Mouse (Mus musculus) kidney, embryonic 15.5 days (tissue): Measurements from ENCODE around the gene Trpm7. TPM values are rescaled to one million over a fixed set of nuclear protein-coding genes. Genes with fewer than 3 reads are reported as not detected.

Experiments
- ATAC-seq: fragments of 200-750 bp; cut with Nextera tagmentation; replicated peaks from 2 replicates; pipeline ENCODE4 v1.8.0; 2017; ENCODE audit warnings: moderate TSS enrichment; ENCODE audit not compliant: low FRiP score
- H3K27ac ChIP-seq: fragments of 300-500 bp; sonication (generic); 2 replicates; pipeline ENCODE4 v1.5.1; 2015; ENCODE audit warnings: mild to moderate bottlenecking, inconsistent platforms
- H3K27me3 ChIP-seq: fragments of 300-500 bp; sonication (generic); 2 replicates; pipeline ENCODE4 v1.6.1; 2015; ENCODE audit warnings: inconsistent platforms
- H3K36me3 ChIP-seq: fragments of 300-500 bp; sonication (generic); 2 replicates; pipeline ENCODE4 v1.6.1; 2015; ENCODE audit warnings: inconsistent platforms
- H3K4me1 ChIP-seq: fragments of 300-500 bp; sonication (generic); 2 replicates; pipeline ENCODE4 v1.6.1; 2015; ENCODE audit warnings: inconsistent platforms
- H3K4me2 ChIP-seq: fragments of 300-500 bp; sonication (generic); 2 replicates; pipeline ENCODE4 v1.6.1; 2015; ENCODE audit warnings: moderate library complexity, mild to moderate bottlenecking, inconsistent platforms
- H3K4me3 ChIP-seq: fragments of 300-500 bp; sonication (generic); replicated peaks from 2 replicates; pipeline ENCODE4 v1.5.1; 2015; ENCODE audit warnings: mild to moderate bottlenecking, inconsistent platforms
- H3K9ac ChIP-seq: fragments of 300-500 bp; sonication (generic); 2 replicates; pipeline ENCODE4 v1.6.1; 2015; ENCODE audit warnings: mild to moderate bottlenecking, inconsistent platforms
- H3K9me3 ChIP-seq: fragments of 300-500 bp; sonication (generic); replicated peaks from 2 replicates; pipeline ENCODE4 v1.6.1; 2016; ENCODE audit warnings: inconsistent platforms
- WGBS: fragments of 180-500 bp; shearing (Covaris S2); methylation state at CpG from one replicate; pipeline ENCODE4 v1.1.7; 2015; ENCODE audit warnings: mixed read lengths; 5-methylcytosine and 5-hydroxymethylcytosine counted together
- polyA plus RNA-seq: library from polyadenylated mRNA; unstranded; fragments of >200 nt; fragmentation: Nextera tagmentation; extraction: Ambion mirVana; gene quantifications from 2 replicates; pipeline ENCODE4 v1.2.1, GENCODE M21; 2015

Gene Trpm7
- polyA plus RNA-seq = 46.4 and 50.6 TPM in 2 replicates

DNA sequence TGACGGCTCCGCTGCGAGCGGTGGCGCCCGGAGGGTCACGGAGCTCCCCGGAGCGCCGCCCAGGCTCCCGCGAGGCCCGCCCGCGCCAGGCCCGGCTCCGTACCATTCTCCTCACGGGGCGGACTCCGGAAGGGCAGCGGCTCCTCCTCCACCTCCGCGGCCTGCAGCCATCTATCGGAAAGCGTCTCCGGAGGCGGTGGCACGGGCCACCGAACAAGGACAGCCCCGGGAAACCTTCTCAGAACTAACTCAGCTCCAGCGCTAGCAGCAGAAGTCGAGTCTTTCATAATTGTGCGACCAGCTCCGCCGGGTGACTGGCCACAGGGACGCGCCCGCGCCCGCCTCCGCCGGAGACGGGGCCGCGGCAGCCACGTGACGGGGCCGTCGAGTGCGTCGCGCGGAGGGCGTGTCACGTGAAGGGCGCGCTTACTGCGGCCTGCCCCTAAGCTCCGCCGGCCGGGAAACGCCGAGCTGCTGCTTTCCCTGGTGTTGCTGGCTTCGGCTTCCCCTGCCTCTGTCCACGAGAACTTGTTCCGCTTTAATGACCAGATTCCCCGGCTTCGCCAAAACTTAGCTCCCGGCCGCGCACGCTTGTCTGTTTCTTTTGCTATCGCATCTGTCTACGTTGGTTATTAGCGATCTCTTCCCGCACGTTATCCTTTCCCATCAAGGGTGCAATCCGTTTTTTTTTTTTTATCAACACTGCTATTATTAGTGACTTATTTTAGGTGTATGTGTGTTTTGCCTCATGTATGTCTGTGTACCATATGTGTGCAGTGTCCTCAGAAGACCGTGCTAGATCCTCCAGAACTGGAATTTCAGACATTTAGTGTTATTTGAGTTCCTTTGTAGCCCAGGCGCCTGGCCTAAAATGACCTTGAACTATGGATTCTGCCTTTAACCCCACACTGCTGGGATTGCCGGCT, at the start of gene Trpm7:
Gene Trpm7 (minus strand): TSS at position 360 of the 926 bp plus-strand sequence.
- under 1% methylated on average over 80 of the region's 81 CpGs for WGBS
- Histone ChIP-seq H3K27ac (peak within 1 kb of the TSS; percentile 99), H3K4me2 (peak within 1 kb of the TSS; percentile 57), H3K9ac (peak within 1 kb of the TSS; percentile 95), H3K4me1 (peaks cover 14% of the 10 kb centered on the region), H3K4me3 (peak within 1 kb of the TSS; percentile 88), H3K27me3 (no peaks in the 10 kb centered on the region), H3K9me3 (no peaks in the 10 kb centered on the region), H3K36me3 (no peaks in the 10 kb centered on the region)
- ATAC-seq = peak; percentile 99

DNA sequence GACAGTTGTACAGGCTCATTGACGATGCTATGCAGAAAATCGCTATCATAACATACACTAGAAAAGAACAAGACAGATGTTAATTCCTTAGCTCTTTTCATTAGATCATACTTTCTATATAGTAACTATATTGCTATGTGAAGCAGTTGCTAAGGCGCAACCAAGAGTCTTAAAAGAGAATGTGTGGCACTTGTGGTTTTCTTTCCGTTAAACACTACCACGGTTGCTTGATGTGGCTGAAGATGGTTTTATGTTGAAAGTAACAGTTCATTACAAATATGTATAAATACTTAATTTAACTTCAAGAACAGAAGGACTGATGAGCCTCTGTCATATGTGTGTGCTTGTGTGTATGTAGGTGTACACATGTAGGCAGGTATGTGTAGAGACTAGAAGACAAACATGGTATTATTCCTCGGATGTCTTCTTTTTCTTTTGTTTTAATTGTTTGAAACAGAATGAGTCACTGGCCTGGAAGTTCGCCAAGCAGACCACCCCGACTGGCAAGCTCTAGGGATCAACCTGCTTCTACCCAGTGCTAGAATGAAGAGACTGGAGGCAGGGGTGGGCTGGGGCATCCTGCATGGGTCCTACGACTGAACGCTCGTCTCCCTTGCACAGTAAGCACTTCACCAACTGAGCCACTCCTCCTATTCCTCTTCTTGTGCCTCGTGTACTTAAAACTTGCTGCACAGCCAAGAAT, 44.5 kb upstream of the Trpm7 start:
- Histone ChIP-seq H3K27ac (no peak overlapping the region), H3K36me3 (peaks cover 71% of the 10 kb centered on the region), H3K4me1 (no peaks in the 10 kb centered on the region), H3K9ac (no peak overlapping the region), H3K9me3 (no peaks in the 10 kb centered on the region), H3K4me2 (no peak overlapping the region), H3K27me3 (no peaks in the 10 kb centered on the region), H3K4me3 (no peak overlapping the region)
- ATAC-seq = no peak
- 86% methylated on average over 12 of the region's 12 CpGs for WGBS

DNA sequence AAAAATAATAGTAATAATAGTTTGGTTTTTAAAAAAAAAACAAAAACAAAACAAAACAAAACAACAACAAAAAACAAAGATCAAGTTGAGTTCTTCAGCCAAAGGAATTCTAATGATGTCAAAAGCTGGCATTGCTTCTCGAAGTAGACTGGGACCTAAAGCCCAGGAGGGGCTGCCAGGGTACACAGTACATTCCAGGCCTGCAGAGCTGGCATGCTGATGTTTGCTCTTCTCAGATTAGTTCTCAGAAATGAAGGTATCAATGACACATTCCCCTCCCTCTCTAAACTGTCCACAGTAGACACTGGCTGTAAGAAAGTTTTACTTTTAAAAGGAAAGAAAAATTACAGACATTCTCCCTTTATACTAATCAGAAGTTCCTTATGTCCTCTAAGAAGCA, 40.2 kb upstream of the Trpm7 start:
- Histone ChIP-seq H3K36me3 (peaks cover 55% of the 10 kb centered on the region), H3K4me1 (no peaks in the 10 kb centered on the region), H3K27ac (no peak overlapping the region), H3K9me3 (no peaks in the 10 kb centered on the region), H3K4me3 (no peak overlapping the region), H3K9ac (no peak overlapping the region), H3K4me2 (no peak overlapping the region), H3K27me3 (no peaks in the 10 kb centered on the region)
- WGBS = 81% methylated on average over 1 of the region's 1 CpGs
- ATAC-seq = no peak

DNA sequence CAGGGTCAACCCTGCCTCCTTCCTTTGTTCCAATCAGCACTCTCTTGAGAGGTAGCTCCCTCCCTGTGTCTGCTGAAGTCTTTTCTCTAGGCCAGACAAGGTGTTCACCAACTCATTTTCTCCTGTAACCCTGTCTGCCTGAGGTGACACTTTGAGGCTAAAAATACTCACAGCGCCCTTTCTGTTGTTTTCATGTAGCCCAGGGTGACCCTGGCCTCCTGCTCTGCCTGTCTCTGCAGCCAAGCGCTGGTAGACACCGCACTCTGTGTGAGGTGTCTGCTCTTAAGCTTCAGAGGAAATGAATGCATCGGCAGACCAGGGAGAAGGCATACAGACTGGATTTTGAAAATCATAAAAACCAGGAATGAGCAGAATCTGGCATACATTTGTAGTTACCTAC, 38.1 kb upstream of the Trpm7 start:
- no peak for ATAC-seq
- Histone ChIP-seq H3K9ac (no peak overlapping the region), H3K4me3 (no peak overlapping the region), H3K36me3 (peaks cover 35% of the 10 kb centered on the region), H3K27me3 (no peaks in the 10 kb centered on the region), H3K27ac (no peak overlapping the region), H3K4me1 (no peaks in the 10 kb centered on the region), H3K4me2 (no peak overlapping the region), H3K9me3 (no peaks in the 10 kb centered on the region)
- WGBS = 62% methylated on average over 4 of the region's 4 CpGs

DNA sequence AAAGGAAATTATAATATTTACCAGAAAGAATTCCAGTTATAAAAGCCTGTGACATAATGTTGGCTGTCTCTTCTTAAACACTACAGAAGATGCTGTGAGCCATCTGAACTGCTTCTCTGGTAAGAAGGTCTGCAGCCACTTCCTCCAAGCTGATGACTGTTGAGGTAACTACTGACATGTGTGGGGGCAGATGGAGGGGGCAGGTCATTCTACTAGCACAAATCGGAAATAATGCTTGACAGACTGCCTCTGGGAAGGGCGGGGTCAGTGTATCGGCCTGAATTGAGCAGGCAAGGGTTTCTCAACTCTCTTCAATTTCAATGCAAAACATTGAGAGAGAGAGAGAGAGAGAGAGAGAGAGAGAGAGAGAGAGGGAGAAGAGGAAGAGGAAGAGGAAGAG, 28.1 kb upstream of the Trpm7 start:
- Histone ChIP-seq H3K9me3 (no peaks in the 10 kb centered on the region), H3K4me3 (no peak overlapping the region), H3K4me2 (no peak overlapping the region), H3K27me3 (no peaks in the 10 kb centered on the region), H3K9ac (no peak overlapping the region), H3K27ac (no peak overlapping the region), H3K4me1 (no peaks in the 10 kb centered on the region), H3K36me3 (peaks cover 37% of the 10 kb centered on the region; the same call in 1 of the 2 replicates)
- no peak for ATAC-seq
- 76% methylated on average over 3 of the region's 3 CpGs for WGBS

DNA sequence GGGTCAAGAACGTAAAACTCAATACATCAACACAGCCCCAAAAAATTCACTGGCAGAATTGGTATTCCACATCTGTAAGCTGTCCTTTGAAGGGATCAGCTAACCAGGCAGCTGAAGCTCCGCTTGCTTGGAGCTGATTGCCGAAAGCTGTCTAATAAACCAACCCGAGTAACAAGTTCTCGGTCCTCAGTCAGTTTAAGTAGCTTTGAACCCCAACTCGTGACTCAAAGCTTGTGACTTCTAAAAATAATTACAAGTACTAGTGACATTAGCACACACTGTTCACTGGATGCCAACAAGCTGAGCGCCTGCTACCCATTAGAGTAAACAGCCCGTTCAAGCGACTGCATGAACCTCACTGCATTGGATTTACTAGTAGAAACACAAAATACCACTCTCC, 21.5 kb upstream of the Trpm7 start:
- 74% methylated on average over 9 of the region's 9 CpGs for WGBS
- no peak overlapping the region for H3K9ac ChIP-seq
- H3K27ac ChIP-seq = 0 out of 2 replicates have a peak overlapping the region, but pooled peaks have one; percentile 13
- H3K9me3 ChIP-seq = no peaks in the 10 kb centered on the region
- H3K36me3 ChIP-seq = peaks cover 23% of the 10 kb centered on the region; the same call in 1 of the 2 replicates
- H3K4me3 ChIP-seq = no peak overlapping the region
- no peak overlapping the region for H3K4me2 ChIP-seq
- no peaks in the 10 kb centered on the region for H3K27me3 ChIP-seq
- ATAC-seq = no peak
- H3K4me1 ChIP-seq = no peaks in the 10 kb centered on the region

DNA sequence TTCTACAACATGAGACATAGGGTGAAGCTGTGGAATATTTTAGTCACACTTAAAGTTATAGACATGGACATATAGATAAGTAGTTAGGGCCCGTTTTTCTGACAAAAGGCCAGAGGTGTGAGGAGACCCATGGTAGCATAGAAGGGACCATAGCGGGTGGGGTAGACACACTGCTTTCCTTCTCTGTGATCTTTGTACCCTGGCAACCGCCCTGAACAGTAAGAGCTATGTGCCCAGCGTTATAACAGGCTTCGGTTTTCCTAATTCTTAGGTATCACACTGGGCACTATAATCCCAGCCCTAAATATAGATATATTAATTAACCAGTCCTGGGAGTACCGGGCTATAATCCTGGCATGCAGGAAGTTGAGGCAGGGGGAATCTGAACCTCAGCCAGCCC, 20.9 kb upstream of the Trpm7 start:
- Histone ChIP-seq H3K9ac (no peak overlapping the region), H3K27ac (0 out of 2 replicates have a peak overlapping the region, but pooled peaks have one; percentile 13), H3K9me3 (no peaks in the 10 kb centered on the region), H3K4me3 (no peak overlapping the region), H3K27me3 (no peaks in the 10 kb centered on the region), H3K4me1 (no peaks in the 10 kb centered on the region), H3K4me2 (no peak overlapping the region), H3K36me3 (peaks cover 20% of the 10 kb centered on the region; the same call in 1 of the 2 replicates)
- WGBS = 84% methylated on average over 6 of the region's 6 CpGs
- ATAC-seq = no peak

DNA sequence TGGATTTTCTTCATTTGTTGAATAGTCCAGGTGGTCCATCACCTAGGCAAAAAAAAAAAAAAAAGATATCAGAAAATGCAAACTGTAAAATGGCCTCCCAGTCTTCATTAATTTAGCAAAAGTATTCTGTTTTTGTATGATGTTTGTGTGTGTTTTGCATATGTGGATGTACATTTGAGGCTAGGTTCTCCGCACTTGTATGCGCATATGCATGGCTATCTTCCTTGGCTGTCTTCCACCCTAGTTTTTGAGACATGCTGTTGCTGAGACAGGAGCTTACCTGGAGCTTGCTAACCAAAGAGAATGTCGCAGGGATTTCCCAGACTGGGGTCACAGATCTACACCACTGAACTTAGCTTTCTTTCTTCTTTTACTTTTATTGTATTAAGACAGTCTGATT, 18.2 kb upstream of the Trpm7 start:
- H3K36me3 ChIP-seq = 0 out of 2 replicates have a peak, but pooled peaks cover 6% of the 10 kb centered on the region
- H3K4me1 ChIP-seq = no peaks in the 10 kb centered on the region
- no peaks in the 10 kb centered on the region for H3K27me3 ChIP-seq
- H3K9ac ChIP-seq = no peak overlapping the region
- H3K27ac ChIP-seq = no peak overlapping the region
- no peak for ATAC-seq
- H3K4me2 ChIP-seq = no peak overlapping the region
- 99% methylated on average over 3 of the region's 3 CpGs for WGBS
- H3K4me3 ChIP-seq = no peak overlapping the region
- no peaks in the 10 kb centered on the region for H3K9me3 ChIP-seq

DNA sequence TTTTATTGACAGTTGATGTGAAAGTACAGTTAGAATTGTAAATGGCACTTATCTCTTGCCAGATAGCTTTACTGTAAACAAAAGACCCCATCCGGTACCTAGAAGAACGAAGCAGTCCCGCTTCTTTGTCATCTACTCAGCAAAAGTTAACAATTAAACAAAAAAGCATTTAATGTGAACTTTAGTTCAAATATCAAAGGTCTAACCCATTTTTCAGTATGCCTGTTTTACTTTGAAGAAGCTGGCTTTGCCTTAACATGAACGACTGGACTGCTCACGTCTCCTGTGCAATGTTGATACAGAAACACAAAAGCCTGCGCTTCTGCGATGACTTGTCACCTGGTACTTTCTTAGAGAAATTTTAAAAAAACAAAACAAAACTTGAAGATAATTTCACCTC, 16.3 kb upstream of the Trpm7 start:
- no peak overlapping the region for H3K4me2 ChIP-seq
- 0 out of 2 replicates have a peak, but pooled peaks cover 3% of the 10 kb centered on the region for H3K36me3 ChIP-seq
- no peak overlapping the region for H3K27ac ChIP-seq
- WGBS = 88% methylated on average over 7 of the region's 7 CpGs
- H3K4me1 ChIP-seq = no peaks in the 10 kb centered on the region
- no peak overlapping the region for H3K9ac ChIP-seq
- ATAC-seq = no peak
- no peaks in the 10 kb centered on the region for H3K27me3 ChIP-seq
- no peaks in the 10 kb centered on the region for H3K9me3 ChIP-seq
- no peak overlapping the region for H3K4me3 ChIP-seq

DNA sequence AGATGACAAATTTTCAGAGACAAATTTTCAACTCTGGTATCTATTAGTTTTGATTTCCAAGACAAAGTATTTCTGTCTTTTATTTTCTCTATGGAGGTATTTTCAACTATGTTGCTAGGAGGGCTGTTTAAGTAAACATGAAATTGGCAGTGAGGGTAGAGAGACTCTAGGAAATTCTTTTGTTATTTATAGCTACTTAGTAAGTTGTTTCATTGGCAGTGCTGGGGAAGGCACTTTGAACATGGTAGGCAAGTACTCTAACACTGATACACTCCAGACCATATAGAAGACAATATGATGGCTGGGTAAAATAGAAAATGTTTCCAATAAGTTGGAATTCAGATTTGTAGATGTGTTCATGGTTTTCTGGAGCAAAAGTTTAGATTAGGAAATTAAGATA, 15.7 kb upstream of the Trpm7 start:
- H3K27ac ChIP-seq = no peak overlapping the region
- no peak overlapping the region for H3K4me2 ChIP-seq
- no peaks in the 10 kb centered on the region for H3K27me3 ChIP-seq
- H3K36me3 ChIP-seq = 0 out of 2 replicates have a peak, but pooled peaks cover 3% of the 10 kb centered on the region
- no peak overlapping the region for H3K4me3 ChIP-seq
- no peaks in the 10 kb centered on the region for H3K9me3 ChIP-seq
- ATAC-seq = no peak
- no peaks in the 10 kb centered on the region for H3K4me1 ChIP-seq
- no peak overlapping the region for H3K9ac ChIP-seq

DNA sequence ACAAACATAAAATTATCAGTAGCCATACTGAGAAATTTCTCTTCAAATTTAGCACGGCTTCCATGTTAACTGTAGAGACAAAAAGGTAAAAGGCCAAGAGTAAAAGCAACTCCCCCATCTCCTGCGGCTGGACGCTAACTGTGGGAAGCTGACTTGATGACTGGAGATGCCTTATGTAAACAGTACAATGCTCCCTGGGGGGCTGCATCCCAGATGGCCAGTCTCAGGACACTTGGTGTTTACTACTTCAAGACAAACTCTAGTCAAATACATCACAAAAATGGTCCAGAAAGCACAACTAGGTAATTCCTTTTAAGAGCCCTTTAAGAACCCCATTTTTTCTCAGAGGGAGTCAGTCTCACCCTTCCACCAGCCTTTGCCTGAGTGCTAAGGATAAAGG, 11.1 kb upstream of the Trpm7 start:
- Histone ChIP-seq H3K9me3 (no peaks in the 10 kb centered on the region), H3K27ac (no peak overlapping the region), H3K36me3 (no peaks in the 10 kb centered on the region), H3K4me1 (no peaks in the 10 kb centered on the region), H3K9ac (no peak overlapping the region), H3K27me3 (no peaks in the 10 kb centered on the region), H3K4me3 (no peak overlapping the region), H3K4me2 (no peak overlapping the region)
- 24% methylated on average over 3 of the region's 3 CpGs for WGBS
- no peak for ATAC-seq

DNA sequence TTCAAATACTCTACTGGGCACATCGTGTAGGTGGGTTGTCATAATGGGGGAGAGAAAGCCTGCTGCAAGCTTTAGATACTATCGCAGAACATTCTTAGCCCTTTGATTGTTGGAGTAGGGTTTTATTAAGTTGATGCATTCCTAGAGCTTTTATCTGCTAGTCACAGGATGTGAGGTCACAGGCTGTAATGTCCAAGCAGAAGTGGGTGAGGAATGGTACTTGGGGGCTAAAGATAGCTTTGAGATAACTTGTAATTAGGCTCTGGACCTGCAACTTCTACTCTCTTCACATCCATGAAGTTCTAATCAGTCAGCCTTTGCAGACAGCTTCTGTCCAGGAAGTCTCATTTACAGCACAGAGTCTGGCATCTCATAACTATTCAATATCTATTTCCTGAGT, 9.8 kb upstream of the Trpm7 start:
- H3K4me3 ChIP-seq = no peak overlapping the region
- no peak overlapping the region for H3K9ac ChIP-seq
- no peaks in the 10 kb centered on the region for H3K4me1 ChIP-seq
- no peak overlapping the region for H3K4me2 ChIP-seq
- WGBS = 69% methylated on average over 2 of the region's 2 CpGs
- no peaks in the 10 kb centered on the region for H3K27me3 ChIP-seq
- ATAC-seq = no peak
- H3K36me3 ChIP-seq = no peaks in the 10 kb centered on the region
- no peaks in the 10 kb centered on the region for H3K9me3 ChIP-seq
- no peak overlapping the region for H3K27ac ChIP-seq
